Mouse (Mus musculus): ENCODE measurements at regions not wholly inside any gene's neighbourhood (a gene's known extent, or its start where the extent isn't known, plus 50 kb on each side); places are given as distances from the start of the nearest gene placed in this dataset.

- peak; percentile 38 for DNase-seq
Measured at GRCm38 (mm10) chr1:158147525-158147924, 208.6 kb downstream of the Brinp2 start.

GRCm38 (mm10) chr1:158148035-158148434 is 208.1 kb downstream of the Brinp2 start:
- H3K27me3 ChIP-seq (replicated peaks; ENCODE audit: control insufficient read depth, insufficient read depth, low read length) = no peaks in the 10 kb centered on the region
- 82% methylated on average over 5 of the region's 5 CpGs for WGBS

More at GRCm38 (mm10) chr1:158147525-158147924, 208.6 kb downstream of the Brinp2 start:
- H3K36me3 ChIP-seq (ENCODE audit: control insufficient read depth, insufficient read depth, low read length) = no peaks in the 10 kb centered on the region
- TF ChIP-seq POLR2A (IDR thresholded peaks at IDR 0.05; ENCODE audit: low read depth, low read length) (no peak), CTCF (conservative IDR thresholded peaks at IDR 0.05; ENCODE audit: insufficient read depth, insufficient read length, low read depth, low read length) (no peak)
- H3K27me3 ChIP-seq (replicated peaks; ENCODE audit: control insufficient read depth, insufficient read depth, low read length) = no peaks in the 10 kb centered on the region
- 11% methylated on average over 3 of the region's 3 CpGs for WGBS
- H3K27ac ChIP-seq (ENCODE audit: insufficient read depth, low read depth, low read length) = no peak overlapping the region
- no peaks in the 10 kb centered on the region for H3K4me1 ChIP-seq (ENCODE audit: control insufficient read depth, insufficient read depth, low read length)
- no peak overlapping the region for H3K4me3 ChIP-seq (ENCODE audit: insufficient read depth, low read depth, low read length)

GRCm38 (mm10) chr1:158161111-158161510 is 195.0 kb downstream of the Brinp2 start:
- TF ChIP-seq POLR2A (IDR thresholded peaks at IDR 0.05; ENCODE audit: low read depth, low read length) = no peak
- no peak for TF ChIP-seq CTCF (conservative IDR thresholded peaks at IDR 0.05; ENCODE audit: insufficient read depth, insufficient read length, low read depth, low read length)
- Histone ChIP-seq H3K27me3 (replicated peaks; ENCODE audit: control insufficient read depth, insufficient read depth, low read length) (no peaks in the 10 kb centered on the region), H3K36me3 (ENCODE audit: control insufficient read depth, insufficient read depth, low read length) (no peaks in the 10 kb centered on the region), H3K4me3 (ENCODE audit: insufficient read depth, low read depth, low read length) (no peak overlapping the region), H3K4me1 (ENCODE audit: control insufficient read depth, insufficient read depth, low read length) (no peaks in the 10 kb centered on the region), H3K27ac (ENCODE audit: insufficient read depth, low read depth, low read length) (no peak overlapping the region)
- 60% methylated on average over 2 of the region's 2 CpGs for WGBS
- no peak for DNase-seq

More at GRCm38 (mm10) chr1:158148035-158148434, 208.1 kb downstream of the Brinp2 start:
- Histone ChIP-seq H3K4me3 (ENCODE audit: insufficient read depth, low read depth, low read length) (no peak overlapping the region), H3K36me3 (ENCODE audit: control insufficient read depth, insufficient read depth, low read length) (no peaks in the 10 kb centered on the region), H3K27ac (ENCODE audit: insufficient read depth, low read depth, low read length) (no peak overlapping the region), H3K4me1 (ENCODE audit: control insufficient read depth, insufficient read depth, low read length) (no peaks in the 10 kb centered on the region)
- no peak for TF ChIP-seq CTCF (conservative IDR thresholded peaks at IDR 0.05; ENCODE audit: insufficient read depth, insufficient read length, low read depth, low read length)
- no peak for TF ChIP-seq POLR2A (IDR thresholded peaks at IDR 0.05; ENCODE audit: low read depth, low read length)
- DNase-seq = no peak

GRCm38 (mm10) chr1:158161533-158161932 is 194.6 kb downstream of the Brinp2 start:
- Histone ChIP-seq H3K4me1 (ENCODE audit: control insufficient read depth, insufficient read depth, low read length) (no peaks in the 10 kb centered on the region), H3K4me3 (ENCODE audit: insufficient read depth, low read depth, low read length) (no peak overlapping the region), H3K27me3 (replicated peaks; ENCODE audit: control insufficient read depth, insufficient read depth, low read length) (no peaks in the 10 kb centered on the region), H3K27ac (ENCODE audit: insufficient read depth, low read depth, low read length) (no peak overlapping the region), H3K36me3 (ENCODE audit: control insufficient read depth, insufficient read depth, low read length) (no peaks in the 10 kb centered on the region)
- WGBS = 64% methylated on average over 6 of the region's 6 CpGs
- TF ChIP-seq CTCF (conservative IDR thresholded peaks at IDR 0.05; ENCODE audit: insufficient read depth, insufficient read length, low read depth, low read length) (no peak), POLR2A (IDR thresholded peaks at IDR 0.05; ENCODE audit: low read depth, low read length) (no peak)
- no peak for DNase-seq

- DNase-seq = no peak
- TF ChIP-seq POLR2A (IDR thresholded peaks at IDR 0.05; ENCODE audit: low read depth, low read length) = no peak
- TF ChIP-seq CTCF (conservative IDR thresholded peaks at IDR 0.05; ENCODE audit: insufficient read depth, insufficient read length, low read depth, low read length) = no peak
- Histone ChIP-seq H3K4me3 (ENCODE audit: insufficient read depth, low read depth, low read length) (no peak overlapping the region), H3K4me1 (ENCODE audit: control insufficient read depth, insufficient read depth, low read length) (no peaks in the 10 kb centered on the region), H3K27me3 (replicated peaks; ENCODE audit: control insufficient read depth, insufficient read depth, low read length) (no peaks in the 10 kb centered on the region), H3K36me3 (ENCODE audit: control insufficient read depth, insufficient read depth, low read length) (no peaks in the 10 kb centered on the region), H3K27ac (ENCODE audit: insufficient read depth, low read depth, low read length) (no peak overlapping the region)
Measured at GRCm38 (mm10) chr1:158163411-158163810, 192.7 kb downstream of the Brinp2 start.

- Histone ChIP-seq H3K27ac (ENCODE audit: insufficient read depth, low read depth, low read length) (no peak overlapping the region), H3K4me1 (ENCODE audit: control insufficient read depth, insufficient read depth, low read length) (no peaks in the 10 kb centered on the region), H3K36me3 (ENCODE audit: control insufficient read depth, insufficient read depth, low read length) (no peaks in the 10 kb centered on the region), H3K27me3 (replicated peaks; ENCODE audit: control insufficient read depth, insufficient read depth, low read length) (no peaks in the 10 kb centered on the region), H3K4me3 (ENCODE audit: insufficient read depth, low read depth, low read length) (no peak overlapping the region)
- TF ChIP-seq POLR2A (IDR thresholded peaks at IDR 0.05; ENCODE audit: low read depth, low read length) (no peak), CTCF (conservative IDR thresholded peaks at IDR 0.05; ENCODE audit: insufficient read depth, insufficient read length, low read depth, low read length) (no peak)
- DNase-seq = peak; percentile 3
- WGBS = 52% methylated on average over 3 of the region's 3 CpGs
Measured at GRCm38 (mm10) chr1:158170006-158170405, 186.1 kb downstream of the Brinp2 start.

GRCm38 (mm10) chr1:158180095-158180494 is 176.0 kb downstream of the Brinp2 start:
- no peaks in the 10 kb centered on the region for H3K36me3 ChIP-seq (ENCODE audit: control insufficient read depth, insufficient read depth, low read length)
- no peak overlapping the region for H3K27ac ChIP-seq (ENCODE audit: insufficient read depth, low read depth, low read length)
- 46% methylated on average over 4 of the region's 4 CpGs for WGBS
- no peak overlapping the region for H3K4me3 ChIP-seq (ENCODE audit: insufficient read depth, low read depth, low read length)
- TF ChIP-seq CTCF (conservative IDR thresholded peaks at IDR 0.05; ENCODE audit: insufficient read depth, insufficient read length, low read depth, low read length) = no peak
- TF ChIP-seq POLR2A (IDR thresholded peaks at IDR 0.05; ENCODE audit: low read depth, low read length) = no peak
- no peaks in the 10 kb centered on the region for H3K4me1 ChIP-seq (ENCODE audit: control insufficient read depth, insufficient read depth, low read length)
- H3K27me3 ChIP-seq (replicated peaks; ENCODE audit: control insufficient read depth, insufficient read depth, low read length) = no peaks in the 10 kb centered on the region
- no peak for DNase-seq

All from kidney, adult 2 months (tissue).